Mouse (Mus musculus): ENCODE measurements around the gene Psmb2.

Gene Psmb2

DNA sequence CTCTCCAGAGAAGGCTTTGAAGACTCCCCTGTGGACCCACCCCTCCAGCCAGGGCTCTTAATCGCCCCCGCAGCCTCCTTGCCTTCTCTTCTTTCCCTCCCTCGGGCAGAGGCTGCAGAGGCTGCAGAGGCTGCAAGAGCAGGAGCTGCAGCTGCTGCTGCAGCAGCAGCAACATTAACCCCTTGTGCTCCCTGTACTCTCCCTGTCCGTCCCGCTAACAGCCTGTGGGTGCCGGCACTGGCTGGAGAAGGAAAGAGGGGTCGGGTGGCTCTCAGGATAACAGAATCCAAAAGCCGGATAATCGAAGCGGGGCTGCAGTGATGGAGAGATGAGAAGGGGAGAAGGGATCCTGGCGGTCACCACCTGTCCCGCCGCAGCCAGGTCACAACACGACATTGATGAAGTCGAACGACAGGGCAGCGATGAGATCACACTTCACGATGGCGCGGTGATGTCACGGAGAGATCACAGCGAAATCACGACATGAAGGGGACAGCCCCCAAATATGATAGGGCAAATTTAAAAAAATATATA is 75.2 kb downstream of the Psmb2 start:
- peak in 1 of 2 experiments; percentile 32 for DNase-seq (ENCODE audit: low spot score in 2 of 2)

DNA sequence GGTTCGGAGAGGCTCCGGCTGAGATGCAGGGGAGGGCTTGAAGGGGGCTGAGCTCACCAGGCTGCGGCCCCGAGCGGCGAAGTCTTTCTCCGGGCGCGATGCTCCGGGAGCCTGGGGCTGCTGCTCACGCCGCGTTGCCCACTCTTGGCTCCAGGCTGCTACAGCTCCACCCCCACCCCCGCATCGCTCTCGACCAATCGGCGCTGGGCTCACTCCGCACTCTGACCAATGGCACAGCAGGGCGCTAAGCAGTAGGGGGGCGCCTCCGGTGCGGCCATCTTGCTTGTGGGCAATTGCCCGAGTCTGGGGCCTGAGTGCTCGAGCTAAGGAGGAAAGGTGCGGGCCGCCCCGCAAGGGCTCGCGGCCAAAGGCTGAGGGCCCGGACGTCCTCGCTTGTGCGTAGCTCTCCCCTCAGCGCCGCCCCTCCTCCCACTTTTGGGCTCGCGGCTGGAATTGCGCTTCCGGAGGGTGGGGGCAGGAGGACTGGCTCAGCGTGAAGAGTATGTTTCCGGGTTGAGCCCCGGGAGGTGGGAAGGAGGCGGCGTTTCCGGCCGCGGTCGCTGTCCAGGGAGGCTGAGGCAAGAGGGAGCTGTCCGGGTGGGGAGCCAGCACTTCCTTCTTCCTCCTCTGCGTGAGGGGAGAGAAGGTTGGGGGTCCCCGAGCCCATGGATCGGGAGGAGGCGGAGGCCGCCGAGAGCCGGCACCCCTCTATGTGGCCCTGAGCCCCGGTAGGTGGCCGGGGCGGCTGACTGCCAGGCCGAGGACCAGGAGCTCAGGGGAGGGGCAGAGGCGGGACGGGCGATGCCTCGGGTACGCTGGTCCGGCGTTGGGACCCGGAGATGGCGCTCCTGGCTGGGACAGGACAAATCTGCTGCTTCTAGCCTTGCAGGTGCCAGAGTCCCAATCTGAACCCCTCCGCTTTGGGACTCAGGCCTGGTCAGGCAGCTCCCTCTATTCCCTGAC is 76.1 kb downstream of the Psmb2 start, which contains the start of the genes Ncdn and AU040320:
TSS of gene Ncdn (minus strand) at position 171 of the 963 bp plus-strand sequence.
TSS of gene AU040320 (plus strand) at position 277 of the 963 bp plus-strand sequence.
- peak; percentile 95 to 96 for DNase-seq (ENCODE audit: low spot score in 2 of 2)

DNA sequence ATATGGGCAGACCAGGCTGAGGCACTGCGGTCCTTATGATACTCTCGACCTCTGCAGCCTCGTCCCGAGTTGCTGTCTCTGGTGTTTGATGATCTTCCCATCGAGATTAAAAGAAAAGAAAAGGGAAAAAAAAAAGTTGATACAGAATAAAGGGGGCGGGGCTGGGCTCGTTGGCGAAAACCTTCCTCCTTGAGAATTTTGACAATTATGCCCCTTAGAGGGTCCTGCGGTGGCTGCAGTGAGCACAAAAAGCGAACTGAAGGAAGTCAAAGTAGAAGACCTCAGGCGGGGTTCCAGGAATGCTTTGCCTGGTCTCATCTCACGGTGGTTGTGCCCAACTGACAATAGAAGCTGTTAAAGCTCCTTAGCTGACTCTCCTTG is 76.8 kb downstream of the Psmb2 start:
- DNase-seq (ENCODE audit: low spot score in 2 of 2) = no peak

DNA sequence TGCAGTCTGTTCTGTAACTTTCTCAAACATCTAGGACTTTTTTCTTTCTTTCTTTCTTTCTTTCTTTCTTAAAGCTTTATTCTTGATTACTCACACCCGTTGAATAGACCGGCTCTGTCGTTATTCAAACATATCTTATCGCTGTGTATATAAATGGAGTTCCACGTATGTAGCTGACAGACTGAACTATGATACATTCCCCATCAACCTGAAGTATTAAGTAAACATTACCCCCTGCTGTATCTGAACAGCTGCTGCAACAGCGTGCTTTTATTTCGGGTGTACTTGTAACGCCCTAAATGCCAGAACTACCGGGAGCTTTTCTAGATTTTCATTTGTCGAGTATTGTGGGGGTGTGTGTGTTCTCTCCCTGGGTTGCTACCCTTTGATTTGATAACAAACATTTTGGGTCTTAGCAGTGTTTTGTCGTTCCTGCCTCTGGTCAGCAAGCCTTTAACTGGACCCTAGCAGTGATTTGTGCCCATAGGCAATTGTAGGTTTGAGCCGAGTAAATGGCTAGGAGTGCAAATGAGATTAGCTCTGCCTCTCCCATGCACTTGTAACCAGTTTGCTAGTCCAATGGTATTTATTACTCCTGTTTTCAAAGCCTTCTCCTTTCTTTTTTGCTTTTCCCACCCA is 77.4 kb downstream of the Psmb2 start:
- DNase-seq (ENCODE audit: low spot score in 2 of 2) = no peak

DNA sequence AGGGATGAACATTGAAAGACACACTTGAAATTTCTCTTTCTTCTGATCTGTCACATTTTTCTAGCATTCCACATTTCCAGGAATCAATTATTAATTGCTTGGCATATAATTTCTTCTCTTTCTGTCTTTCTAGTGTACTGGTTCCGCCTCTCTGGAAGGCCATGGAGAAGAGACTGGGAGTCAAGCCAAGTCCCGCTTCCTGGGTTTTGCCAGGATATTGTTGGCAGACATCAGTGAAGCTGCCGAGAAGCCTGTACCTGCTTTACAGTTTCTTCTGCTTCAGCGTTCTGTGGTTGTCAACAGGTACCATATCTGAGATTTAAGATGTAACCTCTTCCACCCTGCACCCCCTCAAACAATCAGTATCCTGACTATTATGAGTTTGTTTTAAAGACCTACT is 79.3 kb downstream of the Psmb2 start:
- no peak for DNase-seq (ENCODE audit: low spot score in 2 of 2)

DNA sequence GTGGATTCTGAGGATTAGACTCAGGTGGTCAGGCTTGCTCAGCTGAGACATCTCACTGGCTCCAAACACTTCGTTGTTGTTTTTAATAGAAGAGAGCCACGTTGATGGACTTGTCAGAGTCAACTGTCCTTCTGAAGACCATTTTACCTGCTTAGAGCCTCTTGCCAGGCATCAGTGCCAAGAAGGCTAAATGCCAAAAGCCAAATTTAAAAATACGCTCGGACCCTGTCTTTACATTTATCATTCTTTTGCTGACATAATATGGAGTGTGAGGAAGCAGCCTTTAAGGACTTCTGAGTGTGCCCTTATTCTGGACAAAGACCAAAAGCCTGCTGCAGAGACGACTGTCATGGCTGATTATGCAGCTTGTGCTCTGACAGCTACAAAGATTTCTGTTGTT is 80.9 kb downstream of the Psmb2 start:
- DNase-seq (ENCODE audit: low spot score in 2 of 2) = no peak
